Mouse (Mus musculus): ENCODE data around the gene Hoxa9. TPM values are rescaled to one million over a fixed set of nuclear protein-coding genes. Genes with fewer than 3 reads are reported as not detected.

The Hoxa9 gene
- polyA plus RNA-seq, 1 experiment from 2014 or later = 3.0 TPM

DNA sequence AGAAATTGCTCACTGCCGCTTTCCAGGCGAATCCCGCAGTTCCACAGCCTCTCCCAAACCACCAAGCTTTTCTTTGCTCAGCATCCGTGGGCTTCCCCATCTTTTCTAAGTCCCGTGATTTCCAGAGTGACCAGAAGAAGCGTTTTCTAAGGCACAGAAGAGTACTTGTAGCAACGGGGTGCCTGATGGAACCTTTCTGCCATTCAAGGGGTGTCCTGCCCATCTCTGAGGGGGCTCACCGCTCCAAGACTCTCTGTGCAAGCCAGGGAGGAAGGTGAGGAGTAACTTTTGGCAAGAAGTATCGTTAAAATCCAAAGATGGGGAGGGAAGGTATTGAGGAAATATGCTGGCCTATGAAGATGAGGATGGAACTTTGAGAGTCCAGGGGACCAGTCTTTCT, 53.1 kb downstream of the Hoxa9 start:
- H3K9me3 ChIP-seq (ENCODE audit: control insufficient read depth) = no peaks in the 10 kb centered on the region
- ATAC-seq = no peak
- H3K4me1 ChIP-seq (replicated peaks; ENCODE audit: control insufficient read depth, insufficient read depth, low read length) = no peaks in the 10 kb centered on the region
- 31% methylated on average over 9 of the region's 9 CpGs for WGBS
- H3K9ac ChIP-seq (ENCODE audit: low read depth, low read length) = peak overlapping the region; percentile 61
- peak overlapping the region; percentile 76 for H3K4me2 ChIP-seq (replicated peaks; ENCODE audit: low read depth)
- H3K27ac ChIP-seq (ENCODE audit: low read depth, low read length) = peak overlapping the region; percentile 87
- H3K36me3 ChIP-seq (ENCODE audit: control insufficient read depth, insufficient read depth) = no peaks in the 10 kb centered on the region
- no peak for TF ChIP-seq CTCF (IDR thresholded peaks at IDR 0.05; ENCODE audit: low read depth)
- H3K4me3 ChIP-seq (ENCODE audit: low read depth, low read length) = peak overlapping the region; percentile 61
- peaks cover 15% of the 10 kb centered on the region; the same call in 1 of the 2 replicates for H3K27me3 ChIP-seq (replicated peaks; ENCODE audit: control insufficient read depth, insufficient read depth, low read length)

DNA sequence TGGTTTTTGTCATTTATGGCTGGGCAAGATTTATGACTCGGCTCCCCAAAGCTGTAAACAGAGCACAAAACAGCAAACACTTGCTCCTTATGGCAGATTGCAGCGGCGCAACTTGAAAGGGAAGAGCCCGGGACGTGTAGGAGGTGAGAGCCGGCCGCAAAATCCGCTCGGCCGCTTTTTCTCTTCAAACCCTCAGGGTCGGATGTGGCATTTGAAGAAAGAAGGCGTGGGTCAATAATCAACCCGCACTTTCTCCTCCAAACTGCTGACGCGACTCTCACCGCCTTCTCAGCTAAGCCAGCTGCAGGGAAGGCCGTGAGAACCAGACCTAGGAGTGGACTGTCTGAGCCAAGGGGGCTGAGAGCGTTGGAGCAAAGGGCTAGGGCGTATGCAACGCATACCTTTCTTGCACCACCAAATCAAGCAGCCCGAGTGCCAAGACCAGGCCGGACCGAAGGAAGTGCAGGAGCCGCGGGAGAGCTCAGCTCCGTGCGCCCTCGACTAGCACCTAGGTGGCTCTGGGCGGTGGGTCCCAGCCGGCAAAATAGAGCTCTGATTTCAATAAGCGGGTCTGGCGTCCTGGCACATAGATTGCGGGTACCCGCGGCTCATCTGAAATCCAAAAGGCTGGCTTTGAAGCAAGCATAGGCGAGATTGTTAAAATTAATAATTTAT, 53.7 kb downstream of the Hoxa9 start, which contains the start of gene 5730596B20Rik:
Gene 5730596B20Rik (plus strand): TSS at position 438 of the 675 bp plus-strand sequence.
- Histone ChIP-seq H3K27ac (ENCODE audit: low read depth, low read length) (peak within 1 kb of the TSS; percentile 87), H3K27me3 (replicated peaks; ENCODE audit: control insufficient read depth, insufficient read depth, low read length) (peaks cover 19% of the 10 kb centered on the region; the same call in 1 of the 2 replicates), H3K36me3 (ENCODE audit: control insufficient read depth, insufficient read depth) (no peaks in the 10 kb centered on the region), H3K4me2 (replicated peaks; ENCODE audit: low read depth) (peak within 1 kb of the TSS; percentile 76), H3K9me3 (ENCODE audit: control insufficient read depth) (no peaks in the 10 kb centered on the region), H3K9ac (ENCODE audit: low read depth, low read length) (peak within 1 kb of the TSS; percentile 68), H3K4me3 (ENCODE audit: low read depth, low read length) (peak within 1 kb of the TSS; percentile 61), H3K4me1 (replicated peaks; ENCODE audit: control insufficient read depth, insufficient read depth, low read length) (no peaks in the 10 kb centered on the region)
- 4% methylated on average over 36 of the region's 36 CpGs for WGBS
- ATAC-seq = no peak
- TF ChIP-seq CTCF (IDR thresholded peaks at IDR 0.05; ENCODE audit: low read depth) = no peak

DNA sequence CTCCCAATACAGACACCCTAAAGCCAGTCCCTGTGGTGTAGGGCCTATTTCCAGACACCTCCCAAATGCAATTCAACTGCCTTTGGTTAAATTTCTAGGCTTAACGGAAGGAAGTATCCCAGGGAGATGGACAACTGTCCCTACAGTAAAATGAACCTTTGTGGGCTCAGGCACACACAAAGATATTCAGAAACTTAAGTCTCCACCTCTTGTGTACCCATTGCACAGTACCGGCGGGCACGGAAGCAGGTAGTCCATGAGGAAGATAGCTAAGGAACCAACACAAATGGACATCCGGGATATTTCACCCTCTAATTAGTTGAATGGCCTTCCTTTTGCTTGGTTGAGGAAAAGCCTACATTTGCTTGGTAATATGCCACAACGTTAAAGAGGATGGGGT, 54.5 kb downstream of the Hoxa9 start:
- TF ChIP-seq CTCF (IDR thresholded peaks at IDR 0.05; ENCODE audit: low read depth) = no peak
- no peaks in the 10 kb centered on the region for H3K4me1 ChIP-seq (replicated peaks; ENCODE audit: control insufficient read depth, insufficient read depth, low read length)
- peak overlapping the region; percentile 61 for H3K4me3 ChIP-seq (ENCODE audit: low read depth, low read length)
- H3K36me3 ChIP-seq (ENCODE audit: control insufficient read depth, insufficient read depth) = no peaks in the 10 kb centered on the region
- H3K27ac ChIP-seq (ENCODE audit: low read depth, low read length) = peak overlapping the region; percentile 87
- no peaks in the 10 kb centered on the region for H3K9me3 ChIP-seq (ENCODE audit: control insufficient read depth)
- peak overlapping the region; percentile 68; the same call in 1 of the 2 replicates for H3K9ac ChIP-seq (ENCODE audit: low read depth, low read length)
- ATAC-seq = no peak
- H3K4me2 ChIP-seq (replicated peaks; ENCODE audit: low read depth) = peak overlapping the region; percentile 76
- 3% methylated on average over 6 of the region's 6 CpGs for WGBS
- H3K27me3 ChIP-seq (replicated peaks; ENCODE audit: control insufficient read depth, insufficient read depth, low read length) = peaks cover 24% of the 10 kb centered on the region; the same call in 1 of the 2 replicates

DNA sequence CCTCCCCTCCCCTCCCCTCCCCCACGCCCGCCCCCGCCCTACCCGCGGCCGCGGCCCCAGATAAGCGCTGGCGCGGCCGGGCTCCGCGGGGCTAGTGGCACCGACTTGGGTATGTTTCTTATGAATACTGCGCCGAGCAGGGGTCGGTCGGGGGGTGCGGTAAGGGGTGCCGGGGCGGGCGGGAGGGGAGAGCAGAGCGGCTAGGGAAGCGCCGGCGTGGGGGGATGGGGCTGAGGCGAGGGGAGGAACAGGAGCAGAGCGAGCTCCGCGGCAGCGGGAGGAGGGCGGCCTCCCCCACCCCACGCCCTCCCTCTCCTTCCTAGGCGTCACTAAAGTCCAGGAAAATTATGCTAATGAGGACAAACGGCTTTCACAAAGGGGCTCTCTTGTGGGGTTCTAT, 55.0 kb downstream of the Hoxa9 start:
- WGBS = 1% methylated on average over 22 of the region's 35 CpGs

DNA sequence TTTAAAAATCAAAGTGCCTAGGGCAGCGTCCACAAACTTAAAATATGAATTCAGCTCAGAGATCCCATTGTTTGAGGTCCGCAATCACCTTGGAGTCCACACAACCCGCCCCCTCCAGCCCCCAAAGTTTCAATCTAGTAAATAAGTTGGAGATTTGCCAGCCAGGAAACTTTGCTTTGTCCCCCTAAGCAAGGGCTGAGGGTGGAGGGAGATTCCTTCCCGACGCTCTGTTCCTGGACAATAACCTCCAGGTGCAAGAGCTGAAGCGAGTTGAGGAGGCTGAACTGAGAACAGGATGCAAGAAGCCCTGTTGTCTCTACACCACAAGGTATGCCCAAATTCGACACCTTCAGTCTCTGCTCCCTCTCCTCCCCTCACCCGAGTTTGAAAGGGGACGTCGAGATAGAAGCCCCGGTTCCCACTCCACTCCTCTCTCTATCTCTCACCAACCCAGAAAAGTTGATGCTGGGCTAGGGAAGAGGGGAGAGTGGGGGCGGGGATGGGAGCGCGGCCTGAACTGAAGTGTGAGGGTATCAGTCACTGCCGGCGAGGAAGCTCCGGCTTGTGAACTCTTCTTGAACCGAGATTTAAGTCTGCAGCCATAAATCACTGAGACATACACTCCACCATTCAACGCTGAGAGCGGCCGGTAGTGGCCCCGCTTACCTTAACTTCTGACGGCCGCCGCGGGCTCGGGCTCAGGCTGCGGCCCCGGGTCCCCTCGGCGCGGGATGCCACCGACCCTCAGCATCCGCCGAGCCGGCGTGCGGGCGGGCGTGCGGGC, 55.7 kb downstream of the Hoxa9 start:
- H3K4me2 ChIP-seq (replicated peaks; ENCODE audit: low read depth) = peak overlapping the region; percentile 76
- peak; percentile 38; the same call in 1 of the 2 replicates for ATAC-seq
- 5% methylated on average over 41 of the region's 41 CpGs for WGBS

More for the DNA sequence above, 55.0 kb downstream of the Hoxa9 start:
- TF ChIP-seq CTCF (IDR thresholded peaks at IDR 0.05; ENCODE audit: low read depth) = no peak
- peak overlapping the region; percentile 76 for H3K4me2 ChIP-seq (replicated peaks; ENCODE audit: low read depth)
- no peaks in the 10 kb centered on the region for H3K36me3 ChIP-seq (ENCODE audit: control insufficient read depth, insufficient read depth)
- H3K4me1 ChIP-seq (replicated peaks; ENCODE audit: control insufficient read depth, insufficient read depth, low read length) = no peaks in the 10 kb centered on the region
- H3K9ac ChIP-seq (ENCODE audit: low read depth, low read length) = peak overlapping the region; percentile 68
- ATAC-seq = peak; percentile 27; the same call in 1 of the 2 replicates
- peaks cover 24% of the 10 kb centered on the region; the same call in 1 of the 2 replicates for H3K27me3 ChIP-seq (replicated peaks; ENCODE audit: control insufficient read depth, insufficient read depth, low read length)
- peak overlapping the region; percentile 87 for H3K27ac ChIP-seq (ENCODE audit: low read depth, low read length)
- H3K4me3 ChIP-seq (ENCODE audit: low read depth, low read length) = peak overlapping the region; percentile 61
- no peaks in the 10 kb centered on the region for H3K9me3 ChIP-seq (ENCODE audit: control insufficient read depth)

DNA sequence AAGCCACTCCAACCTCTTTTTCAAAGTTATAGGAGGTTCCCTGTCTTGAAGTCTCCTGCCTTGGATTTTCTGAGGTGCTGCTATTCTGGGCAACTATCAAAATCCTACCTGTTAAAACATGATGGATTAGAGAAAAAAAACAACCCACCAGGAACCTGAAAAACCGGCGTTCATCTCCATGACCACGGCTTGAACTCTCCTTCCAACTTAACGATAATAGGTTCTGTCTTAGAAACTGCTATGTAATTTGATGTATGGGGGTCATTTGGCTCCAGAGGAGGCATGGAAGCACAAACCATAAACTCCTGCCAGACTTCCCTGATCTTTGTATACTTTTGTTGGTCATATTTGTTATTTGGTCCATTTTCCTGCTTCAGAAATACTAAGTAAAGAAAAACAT, 57.2 kb downstream of the Hoxa9 start:
- no peak for ATAC-seq
- Histone ChIP-seq H3K4me3 (ENCODE audit: low read depth, low read length) (no peak overlapping the region), H3K27ac (ENCODE audit: low read depth, low read length) (no peak overlapping the region), H3K4me1 (replicated peaks; ENCODE audit: control insufficient read depth, insufficient read depth, low read length) (no peaks in the 10 kb centered on the region), H3K9me3 (ENCODE audit: control insufficient read depth) (no peaks in the 10 kb centered on the region), H3K36me3 (ENCODE audit: control insufficient read depth, insufficient read depth) (no peaks in the 10 kb centered on the region; the same call in 1 of the 2 replicates), H3K4me2 (replicated peaks; ENCODE audit: low read depth) (peak overlapping the region; percentile 62; the same call in 1 of the 2 replicates), H3K9ac (ENCODE audit: low read depth, low read length) (no peak overlapping the region), H3K27me3 (replicated peaks; ENCODE audit: control insufficient read depth, insufficient read depth, low read length) (peaks cover 19% of the 10 kb centered on the region; the same call in 1 of the 2 replicates)
- no peak for TF ChIP-seq CTCF (IDR thresholded peaks at IDR 0.05; ENCODE audit: low read depth)
- WGBS = 20% methylated on average over 4 of the region's 4 CpGs

More for the DNA sequence above, 55.7 kb downstream of the Hoxa9 start:
- no peaks in the 10 kb centered on the region; the same call in 1 of the 2 replicates for H3K36me3 ChIP-seq (ENCODE audit: control insufficient read depth, insufficient read depth)
- H3K27ac ChIP-seq (ENCODE audit: low read depth, low read length) = peak overlapping the region; percentile 87
- H3K9me3 ChIP-seq (ENCODE audit: control insufficient read depth) = no peaks in the 10 kb centered on the region
- TF ChIP-seq CTCF (IDR thresholded peaks at IDR 0.05; ENCODE audit: low read depth) = no peak
- peaks cover 24% of the 10 kb centered on the region; the same call in 1 of the 2 replicates for H3K27me3 ChIP-seq (replicated peaks; ENCODE audit: control insufficient read depth, insufficient read depth, low read length)
- H3K4me3 ChIP-seq (ENCODE audit: low read depth, low read length) = peak overlapping the region; percentile 61
- H3K4me1 ChIP-seq (replicated peaks; ENCODE audit: control insufficient read depth, insufficient read depth, low read length) = no peaks in the 10 kb centered on the region
- peak overlapping the region; percentile 68 for H3K9ac ChIP-seq (ENCODE audit: low read depth, low read length)

MicroRNAs encoded within 50 kb of the gene (microRNA counts, 519-probe panel; counts per million panel counts)
- 4,163 counts per million, percentile 60 among the panel's probes with 10 or more counts for microRNA mmu-miR-196b

Small RNA genes within 50 kb of the gene (microRNA-seq; reads per million reads assigned to microRNA genes)
- 84.2 reads per million, percentile 45 among the genes with 10 or more reads in this experiment for gene Mir196b

Other genes with a start within 250 kb of the Hoxa9 start
- gene Skap2, start 218.5 kb downstream of the Hoxa9 start, polyA plus RNA-seq (2015; fragmentation: Nextera tagmentation; extraction: Ambion mirVana) = 40.3 and 45.4 TPM in 2 replicates
- 0.37 and 0.52 TPM in 2 replicates for gene Hoxa1, start 72.8 kb downstream of the Hoxa9 start, polyA plus RNA-seq (2015; fragmentation: Nextera tagmentation; extraction: Ambion mirVana)
- gene Hoxa2, start 66.3 kb downstream of the Hoxa9 start, polyA plus RNA-seq (2015; fragmentation: Nextera tagmentation; extraction: Ambion mirVana) = 3.3 TPM in 2 replicates
- gene 5730596B20Rik, start 53.6 kb downstream of the Hoxa9 start, polyA plus RNA-seq (2015; fragmentation: Nextera tagmentation; extraction: Ambion mirVana) = 0.61 and 0.97 TPM in 2 replicates
- 3.6 and 4.5 TPM in 2 replicates for gene Hoxa4, start 39.3 kb downstream of the Hoxa9 start, polyA plus RNA-seq (2015; fragmentation: Nextera tagmentation; extraction: Ambion mirVana)
- gene Hoxa5, start 26.5 kb downstream of the Hoxa9 start, polyA plus RNA-seq (2015; fragmentation: Nextera tagmentation; extraction: Ambion mirVana) = 14.8 and 15.3 TPM in 2 replicates
- 0.76 and 0.81 TPM in 2 replicates for gene Hoxa6, start 22.4 kb downstream of the Hoxa9 start, polyA plus RNA-seq (2015; fragmentation: Nextera tagmentation; extraction: Ambion mirVana)
- 3.4 and 3.6 TPM in 2 replicates for gene Hoxa3, start 17.8 kb downstream of the Hoxa9 start, polyA plus RNA-seq (2015; fragmentation: Nextera tagmentation; extraction: Ambion mirVana)
- not detected in 2 replicates for gene Gm28308, start 17.8 kb downstream of the Hoxa9 start, polyA plus RNA-seq (2015; fragmentation: Nextera tagmentation; extraction: Ambion mirVana)
- 5.6 and 6.2 TPM in 2 replicates for gene Hoxa7, start 9.2 kb downstream of the Hoxa9 start, polyA plus RNA-seq (2015; fragmentation: Nextera tagmentation; extraction: Ambion mirVana)
- gene Hoxa10, start 9.8 kb upstream of the Hoxa9 start, polyA plus RNA-seq (2015; fragmentation: Nextera tagmentation; extraction: Ambion mirVana) = 0.17 and 7.8 TPM in 2 replicates
- gene Hoxa11, start 14.7 kb upstream of the Hoxa9 start, polyA plus RNA-seq (2015; fragmentation: Nextera tagmentation; extraction: Ambion mirVana) = 1.1 TPM in 1 of 2 replicates, not detected in the other
- gene Hoxa13, start 29.8 kb upstream of the Hoxa9 start, polyA plus RNA-seq (2015; fragmentation: Nextera tagmentation; extraction: Ambion mirVana) = not detected in 2 replicates
- gene Evx1, start 82.4 kb upstream of the Hoxa9 start, polyA plus RNA-seq (2015; fragmentation: Nextera tagmentation; extraction: Ambion mirVana) = 0.04 TPM in 1 of 2 replicates, not detected in the other

All from intestine, postnatal 0 days (tissue).